Mouse (Mus musculus) adrenal gland, postnatal 4 days (tissue): ENCODE results near the gene Nrde2. TPM values are rescaled to one million over a fixed set of nuclear protein-coding genes. Genes with fewer than 3 reads are reported as not detected.

Source experiments
- DNase-seq, 2 experiments: peaks; one replicate each; pipeline ENCODE4 v3.0.0; 2021 to 2022; ENCODE audit warnings: low spot score in 2 of 2, mixed read lengths in 2 of 2
- total RNA-seq, 2 experiments: library from RNA; stranded (reverse); gene quantifications; 2 replicates each; pipeline ENCODE4 v1.2.3; 2021

Gene Nrde2
- total RNA-seq, 2 experiments from 2014 or later: 30.7 to 32.5 TPM

DNA sequence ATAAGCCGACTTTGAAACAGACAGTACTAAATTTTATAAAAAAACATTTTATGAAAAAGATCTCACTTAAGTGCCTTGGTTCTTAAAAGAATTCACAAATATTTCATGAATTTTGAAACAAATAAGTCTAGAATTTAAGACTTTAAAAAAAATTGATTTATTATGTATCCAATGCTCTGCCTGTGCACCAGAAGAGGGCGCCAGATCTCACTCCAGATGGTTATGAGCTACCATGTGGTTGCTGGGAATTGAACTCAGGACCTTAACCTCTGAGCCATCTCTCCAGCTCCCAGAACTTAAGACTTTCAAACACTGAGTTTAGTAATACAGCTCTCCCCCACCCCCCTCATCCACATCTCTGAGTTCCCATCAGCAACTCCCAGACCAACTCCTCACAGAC is 23.2 kb upstream of the Nrde2 start:
- no peak for DNase-seq

DNA sequence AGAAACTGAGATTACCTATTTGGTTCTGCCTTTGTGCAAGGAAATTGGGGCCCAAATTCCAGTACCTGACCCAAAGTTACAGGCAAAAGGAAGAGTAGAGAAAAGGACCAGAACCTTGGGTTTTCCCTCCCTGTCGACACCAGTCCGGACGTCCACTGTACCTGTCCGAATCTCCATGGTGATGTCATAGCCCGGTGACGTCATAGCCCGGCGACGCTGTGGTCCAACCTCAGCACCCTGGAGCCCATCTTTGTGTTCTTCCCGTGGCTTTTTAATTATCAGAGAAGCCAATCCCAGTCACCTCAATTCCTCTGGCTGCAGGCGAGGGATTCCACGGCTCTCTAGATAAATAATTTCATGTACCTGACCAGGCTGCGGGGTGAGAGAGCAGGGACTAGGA is 21.3 kb upstream of the Nrde2 start:
- DNase-seq: no peak

DNA sequence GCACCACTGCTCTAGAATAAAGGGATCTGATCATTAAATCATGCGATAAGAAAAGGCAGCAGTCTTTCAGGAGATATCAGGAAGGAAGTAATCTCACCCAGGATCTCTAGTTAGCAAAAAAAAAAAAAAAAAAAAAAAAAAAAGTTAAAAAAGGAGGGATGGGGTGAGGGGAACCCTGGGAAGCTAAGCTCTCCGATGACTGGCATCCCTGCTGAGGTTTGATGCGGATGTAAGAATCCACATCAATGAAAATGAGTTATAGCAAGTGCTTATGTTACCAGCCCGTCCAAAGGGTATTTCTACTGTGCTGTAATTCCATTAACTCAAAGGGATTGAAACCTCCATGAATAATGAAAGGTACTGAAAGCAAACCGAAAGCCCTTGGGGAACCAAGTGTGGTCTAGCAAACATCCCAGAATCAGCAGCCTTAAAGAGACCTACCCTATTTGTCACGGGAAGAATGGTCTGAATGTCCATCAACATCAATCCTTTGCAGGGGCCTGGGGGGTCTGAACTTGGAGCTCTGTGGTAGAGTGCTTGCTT is 19.5 kb upstream of the Nrde2 start:
- DNase-seq: no peak

DNA sequence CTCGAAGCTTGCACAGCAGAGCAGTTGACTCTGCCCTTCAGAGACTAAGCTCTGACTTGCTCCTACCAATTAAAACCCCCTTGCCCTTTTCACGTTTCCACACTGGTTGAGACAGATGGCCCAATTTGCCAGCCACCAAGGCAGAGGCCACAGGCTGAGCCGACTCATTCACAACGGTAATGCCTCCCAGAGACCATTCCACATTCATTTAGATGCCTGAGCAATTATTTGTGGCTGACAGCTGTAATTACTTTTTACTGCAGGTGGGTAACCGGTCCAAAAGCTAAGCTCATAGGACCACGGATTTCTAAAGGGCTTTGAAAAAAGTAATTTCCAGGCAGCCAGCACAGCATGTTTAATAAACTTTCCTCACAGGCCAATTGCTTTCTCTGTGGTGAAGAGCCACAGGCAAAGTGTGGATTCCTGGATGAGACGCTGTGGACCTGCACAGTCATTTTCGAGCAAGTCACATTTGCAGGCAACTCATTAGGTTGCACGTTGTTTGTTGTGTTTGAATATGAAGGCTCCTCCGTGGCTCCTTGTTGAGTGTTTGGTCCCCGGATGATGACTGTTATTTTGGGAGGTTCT is 17.1 kb upstream of the Nrde2 start:
- DNase-seq: no peak

DNA sequence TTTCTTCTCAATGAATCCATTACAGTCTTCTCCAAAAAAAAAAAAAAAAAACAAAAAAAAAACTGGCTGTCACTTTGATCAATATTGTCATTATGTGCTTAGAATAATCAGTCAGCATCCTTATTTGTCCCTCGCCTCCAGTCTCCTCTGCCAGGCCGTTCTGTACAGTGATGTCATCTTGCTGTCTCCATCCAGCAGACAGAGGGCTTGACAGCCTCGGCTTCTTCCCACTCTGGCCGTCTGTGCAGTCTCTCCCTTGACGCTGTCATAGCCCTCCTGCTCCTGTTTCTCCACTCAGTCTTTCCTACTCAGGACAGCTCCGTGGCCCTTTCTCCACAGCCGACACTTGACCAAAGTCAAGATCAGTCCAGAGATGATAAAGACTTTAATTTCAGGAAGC is 13.0 kb upstream of the Nrde2 start:
- DNase-seq: no peak

DNA sequence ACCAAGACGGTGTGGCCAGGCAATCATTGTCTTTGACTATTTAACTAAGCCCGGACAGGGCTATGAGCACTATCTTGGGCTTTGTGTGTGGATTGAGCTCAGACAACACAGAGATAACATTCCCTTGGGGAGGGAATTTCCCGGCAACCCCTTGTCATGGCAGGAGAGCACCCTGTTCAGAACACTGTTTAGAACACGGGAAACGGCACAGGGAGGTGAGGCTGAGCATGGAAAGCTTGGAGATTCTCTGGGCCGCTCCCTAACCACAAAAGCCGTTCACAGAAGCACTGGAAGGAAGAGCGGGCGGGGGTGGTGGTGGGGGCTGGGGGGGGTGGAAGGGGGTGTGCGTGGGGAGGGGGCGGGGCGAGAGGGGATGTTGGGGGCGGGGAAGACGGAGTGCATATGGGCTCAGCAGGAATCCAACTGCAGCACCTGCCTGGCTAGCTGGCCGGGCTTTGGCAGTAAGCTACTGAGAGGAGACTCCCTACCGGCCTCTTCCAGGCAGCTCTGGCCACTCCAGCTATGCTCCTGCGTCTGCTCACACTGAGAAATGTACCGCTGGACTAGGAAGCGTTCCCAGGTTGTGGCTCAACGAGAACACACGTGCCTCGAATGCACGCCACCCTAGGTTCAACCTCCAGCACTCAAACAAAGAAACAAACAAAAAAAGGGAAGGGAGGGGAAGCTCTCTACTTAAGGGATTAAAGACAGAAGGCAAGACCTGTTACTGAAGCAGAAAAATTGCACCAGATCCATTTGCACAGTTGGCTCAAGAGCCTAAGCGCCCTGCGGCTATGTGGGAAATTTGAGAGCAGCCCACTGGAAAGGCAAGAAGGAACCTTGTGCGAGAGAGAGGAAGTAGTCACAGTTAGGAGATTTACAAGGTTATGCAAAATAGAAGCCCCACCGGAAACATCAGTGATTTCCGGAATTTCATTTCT is 8.7 kb upstream of the Nrde2 start:
- DNase-seq: no peak

DNA sequence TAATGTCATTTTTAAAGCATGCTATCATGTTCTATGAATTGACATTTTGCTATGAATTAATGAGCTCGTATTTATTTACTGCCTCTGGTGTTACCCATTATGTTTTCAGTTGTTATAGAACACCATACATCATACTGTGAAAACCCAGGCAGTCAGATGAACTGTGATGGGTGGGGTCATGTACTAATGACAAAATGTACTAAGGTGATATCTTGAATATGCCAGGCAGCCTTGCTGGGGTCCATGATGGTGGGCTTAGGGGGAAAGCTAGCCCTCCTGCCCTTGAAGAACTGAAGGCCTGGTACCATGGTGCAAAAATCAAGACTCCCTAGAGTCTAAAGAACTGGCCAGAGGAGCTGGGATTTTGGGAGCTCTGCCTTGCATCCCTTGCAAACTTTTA is 8.0 kb upstream of the Nrde2 start:
- DNase-seq: no peak

DNA sequence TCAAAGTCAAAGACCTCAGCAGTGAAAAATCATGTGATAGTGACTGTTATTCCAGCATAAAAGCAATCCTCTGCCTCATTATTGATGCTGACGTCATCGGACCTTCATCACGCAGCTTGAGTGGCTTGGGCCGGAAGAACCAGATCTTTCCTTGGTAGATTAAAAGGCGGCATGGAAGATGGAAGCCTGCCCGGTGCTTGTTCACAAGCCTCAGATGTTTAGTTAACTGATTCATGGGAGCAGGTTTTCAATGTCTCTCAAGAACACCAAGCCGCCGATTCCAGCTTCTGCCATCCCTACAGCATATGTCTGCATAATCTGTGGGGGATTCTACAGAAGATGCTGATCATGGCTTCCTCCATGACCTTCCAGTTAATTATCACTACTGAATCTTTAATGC is 7.5 kb upstream of the Nrde2 start:
- no peak for DNase-seq

DNA sequence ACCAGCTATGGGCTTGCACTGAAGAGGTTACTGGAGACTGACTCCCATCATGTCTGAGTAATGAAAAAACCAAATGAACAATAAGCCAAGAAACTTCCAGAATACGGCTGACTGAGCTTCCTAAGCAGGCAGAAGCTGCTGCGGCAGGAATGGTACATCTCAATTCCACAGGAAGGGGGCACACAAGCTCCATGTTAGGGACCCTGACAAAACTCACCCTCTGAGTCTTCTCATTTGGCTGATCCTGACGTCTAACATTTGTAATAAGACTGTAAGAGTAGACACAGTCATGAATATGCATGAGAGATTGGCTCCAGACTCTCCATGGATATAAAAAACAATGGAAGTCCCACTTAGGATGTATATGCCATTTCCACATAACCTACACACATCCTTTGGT is 6.7 kb upstream of the Nrde2 start:
- DNase-seq: no peak

DNA sequence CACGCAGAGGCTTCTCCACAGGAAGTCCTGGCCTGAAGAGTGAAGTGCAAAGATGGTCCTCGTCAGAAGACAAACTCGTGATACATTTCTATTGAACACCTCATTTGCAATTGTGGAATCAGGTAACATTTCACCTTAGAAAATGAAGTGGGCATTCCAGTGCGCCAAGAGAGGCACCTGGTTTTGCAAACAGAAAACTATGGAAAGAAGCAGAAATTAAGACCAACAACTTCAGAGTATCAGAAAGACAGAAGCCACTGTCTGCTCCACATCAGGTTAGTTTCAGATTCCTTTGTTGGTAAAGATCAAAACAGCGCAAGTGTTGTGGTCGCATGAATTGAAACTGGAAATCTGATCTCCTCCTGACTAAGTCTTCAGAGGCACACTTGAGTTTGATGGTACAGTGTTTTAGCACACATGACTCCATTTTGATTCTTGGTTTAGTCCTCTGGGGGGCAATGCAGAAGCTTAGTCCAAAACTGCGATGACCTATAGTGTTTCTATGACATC is 5.6 kb upstream of the Nrde2 start:
- DNase-seq: no peak

DNA sequence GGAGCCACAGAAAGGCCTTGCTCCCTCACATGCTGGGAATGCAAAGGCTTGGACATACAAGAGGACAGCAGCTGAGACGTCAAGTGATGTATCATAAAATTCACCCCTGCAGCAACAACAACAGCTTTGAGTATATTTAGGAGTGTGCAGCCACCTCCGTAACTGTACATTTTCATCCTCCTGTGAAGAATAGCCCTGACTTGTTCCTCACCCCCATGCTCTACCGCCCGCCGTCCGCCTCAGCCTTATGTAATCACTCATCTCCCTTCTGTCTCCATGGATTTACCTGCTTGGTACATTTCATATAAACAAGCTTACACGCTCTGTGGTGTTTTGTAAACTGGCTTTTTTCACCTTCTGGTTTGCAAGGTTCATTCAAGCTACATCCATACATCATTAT is 7.0 kb downstream of the Nrde2 start:
- no peak for DNase-seq

DNA sequence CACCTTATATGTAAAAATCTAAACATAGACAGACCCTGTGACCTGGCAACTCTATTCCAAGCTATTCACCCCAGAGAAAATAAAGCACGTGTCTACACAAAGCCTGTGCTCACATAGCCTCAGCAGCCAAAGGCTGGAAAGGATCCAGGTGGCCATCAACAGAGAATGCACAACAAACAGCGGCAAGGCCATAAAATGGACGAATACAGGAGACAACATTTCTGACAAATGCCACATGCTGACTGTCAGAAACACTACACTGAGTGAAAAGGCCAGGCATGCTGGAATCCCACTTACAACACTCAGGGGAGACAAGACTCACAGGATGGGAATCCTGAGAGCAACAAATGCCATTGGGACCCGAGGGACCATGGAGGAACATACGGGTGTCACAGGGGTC is 15.2 kb downstream of the Nrde2 start:
- no peak for DNase-seq

DNA sequence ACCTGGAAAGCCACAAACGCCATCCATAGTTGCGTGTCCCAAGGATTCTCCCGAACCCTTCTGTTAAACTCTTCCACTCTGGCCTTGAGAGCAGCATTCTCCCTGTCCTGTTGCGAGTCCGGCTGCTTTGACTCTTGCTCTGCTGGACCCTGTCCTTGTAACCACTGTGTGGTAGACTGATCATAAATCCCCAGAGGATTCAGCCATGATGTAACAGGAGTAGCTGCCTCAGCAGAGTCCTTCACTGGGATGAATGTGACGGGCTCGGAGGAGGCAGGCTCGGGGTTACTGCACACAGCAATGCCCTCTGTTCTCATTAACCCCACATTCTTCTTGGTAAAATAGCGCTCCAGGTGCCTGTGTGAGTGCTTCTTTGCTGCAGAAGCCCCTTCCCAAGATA is 15.7 kb downstream of the Nrde2 start:
- DNase-seq: no peak

DNA sequence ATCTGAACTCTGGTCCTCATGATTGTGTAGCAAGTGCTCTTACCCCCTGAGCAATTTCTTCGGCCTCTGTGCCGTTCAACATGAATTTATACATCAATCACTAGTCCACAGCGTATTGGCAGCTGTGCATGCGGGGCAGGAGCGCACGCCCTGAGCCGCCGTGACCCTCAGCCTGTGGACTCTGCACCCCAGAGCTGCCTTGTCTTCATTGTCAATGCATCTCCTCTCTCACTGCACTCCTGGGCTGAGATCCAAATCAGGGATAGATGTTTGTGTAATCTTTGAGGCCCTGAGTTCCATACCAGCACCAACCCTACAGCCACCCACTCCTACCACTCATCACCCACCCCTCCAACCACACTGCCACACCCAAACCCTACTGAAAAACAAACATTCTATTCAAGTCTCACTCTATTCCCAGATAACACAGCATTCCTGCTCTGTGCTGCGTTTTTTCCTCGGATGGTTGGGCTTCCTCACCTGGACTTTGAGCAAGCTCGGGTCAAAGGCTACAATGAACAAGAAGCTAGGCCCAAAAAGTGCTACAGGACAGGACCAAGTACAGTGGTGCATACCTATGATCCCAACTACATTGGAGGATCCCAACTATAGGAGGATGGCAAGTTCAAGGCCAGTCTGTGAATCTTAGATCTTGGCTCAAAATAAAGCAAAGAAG is 16.5 kb downstream of the Nrde2 start:
- no peak for DNase-seq

DNA sequence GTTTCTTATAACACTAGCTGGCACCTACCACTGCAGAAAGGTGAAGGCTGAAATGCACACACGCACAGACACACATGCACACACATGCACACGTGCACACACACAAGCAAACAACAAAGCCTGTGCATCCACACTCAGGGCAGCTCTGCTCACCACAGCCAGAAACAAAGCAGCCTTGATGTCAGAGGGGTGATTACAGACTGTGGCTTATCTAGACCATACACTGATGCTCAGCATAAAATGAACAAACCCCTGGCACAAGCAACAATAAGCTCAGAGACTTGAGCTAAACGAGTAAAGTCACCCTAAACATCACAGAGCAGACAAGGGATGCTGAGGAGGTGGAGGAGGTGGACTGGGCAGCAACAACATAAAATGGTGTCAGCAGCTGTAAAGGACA is 24.3 kb downstream of the Nrde2 start:
- no peak for DNase-seq

DNA sequence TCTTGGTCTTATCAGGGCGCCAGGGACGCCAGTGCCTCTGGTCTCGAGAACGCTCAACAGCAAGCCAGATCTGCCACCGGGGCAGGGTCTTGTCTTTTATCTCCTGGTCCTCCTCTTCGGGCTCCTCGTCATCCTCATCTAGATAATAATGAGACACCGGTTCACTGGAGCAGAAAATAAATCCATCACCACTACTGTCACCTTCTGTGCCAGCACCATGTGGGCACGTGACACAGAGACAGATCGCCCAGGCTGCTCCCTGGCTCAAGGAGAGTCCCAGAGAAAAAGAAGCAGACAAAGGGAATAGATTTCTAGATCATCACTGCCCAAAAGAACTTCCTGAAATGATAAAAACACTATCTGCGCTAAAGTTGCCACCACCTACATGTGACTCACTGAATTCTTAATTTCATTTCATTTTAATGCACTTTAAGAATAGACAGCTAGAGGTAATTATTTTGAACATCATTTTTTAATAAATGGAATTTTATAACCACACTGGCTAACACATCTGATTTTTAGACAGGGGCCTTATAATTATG is 25.0 kb downstream of the Nrde2 start:
- no peak for DNase-seq

DNA sequence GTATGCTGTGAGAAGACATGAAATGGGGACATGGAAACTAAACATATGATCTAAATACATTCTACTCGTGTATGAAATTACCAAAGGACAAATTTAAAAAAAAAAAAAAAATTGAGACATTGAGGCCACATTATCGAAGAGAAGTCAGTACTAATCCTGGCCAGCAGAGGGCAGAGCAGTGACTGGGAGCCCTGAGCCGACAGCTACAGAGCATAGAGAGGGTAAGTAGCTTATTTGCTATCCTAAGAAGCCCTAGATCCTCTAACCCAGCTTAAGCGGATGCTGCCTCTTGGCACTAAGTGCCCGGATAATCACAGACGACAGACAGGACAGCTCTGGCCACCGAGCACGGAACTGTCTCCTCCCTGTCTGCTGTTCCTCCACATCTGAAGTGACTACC is 27.8 kb downstream of the Nrde2 start:
- peak in 1 of 2 experiments; percentile 46 for DNase-seq

DNA sequence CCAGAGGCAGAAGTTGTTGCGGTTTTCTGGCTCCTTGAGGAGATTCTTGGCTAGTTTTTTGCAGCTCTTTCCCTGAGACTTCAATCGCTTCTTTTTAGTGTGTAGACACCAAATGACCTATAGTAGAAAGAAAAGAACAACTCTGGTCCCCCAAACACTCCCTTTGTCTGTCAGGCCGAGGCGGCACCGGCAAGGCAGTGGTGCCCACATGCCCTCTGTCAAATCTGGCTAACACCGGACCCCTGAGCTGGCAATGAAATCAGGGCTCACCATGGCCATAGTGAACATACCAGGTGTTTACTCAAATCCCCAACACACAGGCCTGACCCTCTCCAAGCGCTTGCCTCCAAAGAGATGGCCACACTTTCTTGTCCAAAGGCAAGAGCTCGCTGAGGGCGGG is 28.3 kb downstream of the Nrde2 start:
- DNase-seq: no peak

DNA sequence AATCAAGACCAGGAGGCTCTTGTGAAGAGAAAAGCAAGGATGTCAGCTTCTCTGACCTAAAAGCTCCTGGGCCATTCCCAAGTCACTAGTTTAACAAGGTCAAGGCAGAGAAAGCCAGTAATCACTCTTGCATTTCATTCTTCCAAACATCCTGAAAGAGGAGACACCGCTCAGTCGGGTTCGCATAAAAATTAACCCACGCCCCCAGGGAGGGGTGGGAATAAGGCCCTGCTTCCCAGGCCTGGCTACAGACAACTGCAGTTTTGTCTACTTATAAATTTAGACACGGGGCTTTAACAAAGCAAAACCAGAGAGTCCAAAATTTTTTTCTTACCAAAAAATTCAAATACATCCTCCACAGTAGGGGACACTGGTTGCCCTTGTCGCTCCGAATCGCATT is 30.5 kb downstream of the Nrde2 start:
- DNase-seq: no peak

DNA sequence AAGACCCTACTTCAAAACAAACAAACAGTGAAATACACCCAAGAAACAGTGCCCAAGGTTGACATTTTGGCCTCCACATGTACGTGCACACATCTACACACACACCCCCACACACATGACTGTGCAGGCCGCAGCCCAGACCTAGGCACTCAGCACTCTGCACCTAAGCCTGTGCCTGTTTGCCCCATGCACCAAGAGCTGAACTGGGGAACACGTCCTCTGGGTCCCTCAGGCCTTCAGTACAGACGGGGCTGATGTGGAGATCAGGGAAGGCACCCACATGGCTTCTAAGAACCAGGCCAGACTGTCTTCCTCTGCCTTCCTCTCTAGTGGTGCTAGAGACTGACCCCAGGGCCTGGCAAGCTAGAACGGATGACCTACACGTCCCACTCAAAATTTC is 30.9 kb downstream of the Nrde2 start:
- no peak for DNase-seq

DNA sequence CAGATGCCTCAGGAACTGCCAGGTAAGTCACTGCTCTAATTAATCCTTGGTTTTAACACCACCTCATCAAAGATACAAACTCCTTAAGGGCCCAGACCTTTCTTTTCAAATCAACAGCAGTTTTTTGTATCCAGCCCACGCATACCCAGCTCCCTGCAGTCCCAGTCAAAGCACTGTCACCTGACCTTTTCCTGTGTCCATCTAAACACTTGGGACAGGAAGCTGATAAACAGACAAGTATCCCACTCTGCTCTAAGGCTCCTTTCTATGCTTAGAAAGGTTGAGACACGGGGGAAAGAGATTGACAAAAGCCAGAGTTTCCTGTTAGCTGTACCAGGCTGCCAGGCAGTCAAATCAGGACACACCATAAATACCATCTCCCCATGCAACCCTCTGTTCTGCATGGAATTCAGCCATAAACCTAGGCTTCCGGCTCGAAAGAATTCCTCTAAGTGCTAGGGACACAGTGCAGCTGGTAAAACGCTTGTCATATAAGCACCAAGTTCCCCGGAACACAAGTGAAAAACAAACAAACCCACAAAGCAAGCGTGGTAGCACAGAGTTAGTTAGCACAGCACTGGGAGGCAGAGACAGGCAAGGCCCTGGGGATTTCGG is 31.5 kb downstream of the Nrde2 start:
- DNase-seq: no peak
